Mouse (Mus musculus): ENCODE data around the gene Bmp2k. TPM values are rescaled to one million over a fixed set of nuclear protein-coding genes. Genes with fewer than 3 reads are reported as not detected.

Bmp2k gene
- polyA plus RNA-seq, 1 experiment from 2014 or later, result 57.2 TPM

GRCm38 (mm10) chr5:96995791-96996190 lies 1.7 kb upstream of the Bmp2k start:
- ATAC-seq, result no peak
- WGBS (ENCODE audit: insufficient replicate concordance), result 75% methylated on average over 5 of the region's 5 CpGs
- H3K27me3 ChIP-seq (replicated peaks), result no peaks in the 10 kb centered on the region
- H3K36me3 ChIP-seq, result peaks cover 16% of the 10 kb centered on the region
- H3K27ac ChIP-seq, result peak overlapping the region; percentile 99
- H3K9me3 ChIP-seq (replicated peaks), result no peaks in the 10 kb centered on the region
- peak overlapping the region; percentile 94 for H3K4me2 ChIP-seq
- H3K9ac ChIP-seq, result no peak overlapping the region
- H3K4me3 ChIP-seq, result no peak overlapping the region
- peaks cover 71% of the 10 kb centered on the region for H3K4me1 ChIP-seq

GRCm38 (mm10) chr5:96996401-96997309 lies 834 bp upstream of the Bmp2k start:
- Histone ChIP-seq H3K4me2 (peak overlapping the region; percentile 94), H3K27me3 (replicated peaks) (no peaks in the 10 kb centered on the region), H3K9ac (peak overlapping the region; percentile 99), H3K36me3 (peaks cover 24% of the 10 kb centered on the region), H3K27ac (peak overlapping the region; percentile 99), H3K4me1 (peaks cover 78% of the 10 kb centered on the region), H3K4me3 (peak overlapping the region; percentile 96), H3K9me3 (replicated peaks) (no peaks in the 10 kb centered on the region)
- peak; percentile 8 for ATAC-seq
- WGBS (ENCODE audit: insufficient replicate concordance), result 13% methylated on average over 39 of the region's 39 CpGs

GRCm38 (mm10) chr5:96997802-96998565 lies 495 bp downstream of the Bmp2k start:
- Histone ChIP-seq H3K4me3 (peak overlapping the region; percentile 96), H3K27ac (peak overlapping the region; percentile 99), H3K9me3 (replicated peaks) (no peaks in the 10 kb centered on the region), H3K4me1 (peaks cover 79% of the 10 kb centered on the region), H3K27me3 (replicated peaks) (no peaks in the 10 kb centered on the region), H3K36me3 (peaks cover 33% of the 10 kb centered on the region), H3K9ac (peak overlapping the region; percentile 99), H3K4me2 (peak overlapping the region; percentile 70)
- ATAC-seq, result peak; percentile 30
- under 1% methylated on average over 74 of the region's 75 CpGs for WGBS (ENCODE audit: insufficient replicate concordance)

- peak overlapping the region; percentile 96 for H3K4me3 ChIP-seq
- peaks cover 79% of the 10 kb centered on the region for H3K4me1 ChIP-seq
- no peaks in the 10 kb centered on the region for H3K27me3 ChIP-seq (replicated peaks)
These were observed 1.0 kb downstream of the Bmp2k start for GRCm38 (mm10) chr5:96998566-96998907.

GRCm38 (mm10) chr5:96999601-97000000 lies 2.1 kb downstream of the Bmp2k start:
- WGBS (ENCODE audit: insufficient replicate concordance), result 26% methylated on average over 7 of the region's 7 CpGs
- no peaks in the 10 kb centered on the region for H3K9me3 ChIP-seq (replicated peaks)
- H3K27me3 ChIP-seq (replicated peaks), result no peaks in the 10 kb centered on the region
- no peak for ATAC-seq
- H3K36me3 ChIP-seq, result peaks cover 49% of the 10 kb centered on the region
- peaks cover 79% of the 10 kb centered on the region for H3K4me1 ChIP-seq
- peak overlapping the region; percentile 70 for H3K4me2 ChIP-seq
- peak overlapping the region; percentile 99 for H3K9ac ChIP-seq
- peak overlapping the region; percentile 96 for H3K4me3 ChIP-seq
- H3K27ac ChIP-seq, result peak overlapping the region; percentile 99

More at GRCm38 (mm10) chr5:96998566-96998907, 1.0 kb downstream of the Bmp2k start:
- WGBS (ENCODE audit: insufficient replicate concordance), result 4% methylated on average over 6 of the region's 6 CpGs
- H3K9ac ChIP-seq, result peak overlapping the region; percentile 99
- H3K27ac ChIP-seq, result peak overlapping the region; percentile 99
- H3K9me3 ChIP-seq (replicated peaks), result no peaks in the 10 kb centered on the region
- ATAC-seq, result no peak
- peaks cover 38% of the 10 kb centered on the region for H3K36me3 ChIP-seq
- peak overlapping the region; percentile 70 for H3K4me2 ChIP-seq

GRCm38 (mm10) chr5:97000524-97000923 lies 3.0 kb downstream of the Bmp2k start:
- WGBS (ENCODE audit: insufficient replicate concordance), result 70% methylated on average over 5 of the region's 5 CpGs
- Histone ChIP-seq H3K27ac (peak overlapping the region; percentile 99), H3K9ac (peak overlapping the region; percentile 99), H3K9me3 (replicated peaks) (no peaks in the 10 kb centered on the region), H3K4me2 (peak overlapping the region; percentile 70), H3K27me3 (replicated peaks) (no peaks in the 10 kb centered on the region), H3K36me3 (peaks cover 52% of the 10 kb centered on the region), H3K4me3 (peak overlapping the region; percentile 96), H3K4me1 (peaks cover 82% of the 10 kb centered on the region)
- no peak for ATAC-seq

GRCm38 (mm10) chr5:97001153-97001552 lies 3.7 kb downstream of the Bmp2k start:
- Histone ChIP-seq H3K9ac (peak overlapping the region; percentile 99), H3K36me3 (peaks cover 52% of the 10 kb centered on the region), H3K4me1 (peaks cover 82% of the 10 kb centered on the region), H3K4me3 (peak overlapping the region; percentile 96), H3K4me2 (peak overlapping the region; percentile 70), H3K9me3 (replicated peaks) (no peaks in the 10 kb centered on the region), H3K27ac (peak overlapping the region; percentile 99), H3K27me3 (replicated peaks) (no peaks in the 10 kb centered on the region)
- 80% methylated on average over 10 of the region's 10 CpGs for WGBS (ENCODE audit: insufficient replicate concordance)
- no peak for ATAC-seq

GRCm38 (mm10) chr5:97001571-97001970 lies 4.1 kb downstream of the Bmp2k start:
- peaks cover 52% of the 10 kb centered on the region for H3K36me3 ChIP-seq
- H3K27ac ChIP-seq, result peak overlapping the region; percentile 99
- ATAC-seq, result no peak
- peak overlapping the region; percentile 70 for H3K4me2 ChIP-seq
- H3K4me3 ChIP-seq, result peak overlapping the region; percentile 96
- H3K9me3 ChIP-seq (replicated peaks), result no peaks in the 10 kb centered on the region
- 75% methylated on average over 5 of the region's 5 CpGs for WGBS (ENCODE audit: insufficient replicate concordance)
- peak overlapping the region; percentile 99 for H3K9ac ChIP-seq
- H3K27me3 ChIP-seq (replicated peaks), result no peaks in the 10 kb centered on the region
- peaks cover 82% of the 10 kb centered on the region for H3K4me1 ChIP-seq

GRCm38 (mm10) chr5:97002336-97002735 lies 4.8 kb downstream of the Bmp2k start:
- Histone ChIP-seq H3K4me3 (peak overlapping the region; percentile 96), H3K4me2 (peak overlapping the region; percentile 70), H3K9me3 (replicated peaks) (no peaks in the 10 kb centered on the region), H3K27me3 (replicated peaks) (no peaks in the 10 kb centered on the region), H3K4me1 (peaks cover 84% of the 10 kb centered on the region), H3K9ac (peak overlapping the region; percentile 99), H3K27ac (peak overlapping the region; percentile 99), H3K36me3 (peaks cover 52% of the 10 kb centered on the region)
- ATAC-seq, result no peak
- 47% methylated on average over 5 of the region's 5 CpGs for WGBS (ENCODE audit: insufficient replicate concordance)

- H3K27me3 ChIP-seq (replicated peaks), result no peaks in the 10 kb centered on the region
- no peaks in the 10 kb centered on the region for H3K9me3 ChIP-seq (replicated peaks)
- 60% methylated on average over 7 of the region's 7 CpGs for WGBS (ENCODE audit: insufficient replicate concordance)
- H3K36me3 ChIP-seq, result peaks cover 52% of the 10 kb centered on the region
- peak overlapping the region; percentile 99 for H3K27ac ChIP-seq
- H3K9ac ChIP-seq, result peak overlapping the region; percentile 58
- peaks cover 90% of the 10 kb centered on the region for H3K4me1 ChIP-seq
- H3K4me3 ChIP-seq, result peak overlapping the region; percentile 96
- peak overlapping the region; percentile 70 for H3K4me2 ChIP-seq
- no peak for ATAC-seq
These were observed 5.4 kb downstream of the Bmp2k start for GRCm38 (mm10) chr5:97002937-97003336.

- 61% methylated on average over 23 of the region's 23 CpGs for WGBS (ENCODE audit: insufficient replicate concordance)
- Histone ChIP-seq H3K27me3 (replicated peaks) (no peaks in the 10 kb centered on the region), H3K36me3 (peaks cover 56% of the 10 kb centered on the region), H3K27ac (peak overlapping the region; percentile 99), H3K4me3 (peak overlapping the region; percentile 96), H3K4me1 (peaks cover 99% of the 10 kb centered on the region), H3K4me2 (peak overlapping the region; percentile 70), H3K9me3 (replicated peaks) (no peaks in the 10 kb centered on the region), H3K9ac (peak overlapping the region; percentile 58)
- no peak for ATAC-seq
These were observed 6.9 kb downstream of the Bmp2k start for GRCm38 (mm10) chr5:97004178-97005030.

All from liver, embryonic 12.5 days (tissue).